Mouse (Mus musculus): Measurements from ENCODE around the gene Elovl7.

GRCm38 (mm10) chr13:108326351-108326750 lies 112.1 kb downstream of the Elovl7 start:
- TF ChIP-seq POLR2A (IDR thresholded peaks at IDR 0.05; ENCODE audit: control insufficient read depth, extremely low read depth, insufficient read depth, low read length, poor library complexity), result no peak
- no peak for TF ChIP-seq CTCF (IDR thresholded peaks at IDR 0.05; ENCODE audit: borderline replicate concordance, control insufficient read depth, extremely low read depth, insufficient read depth, low read length, poor library complexity)
